Mouse (Mus musculus) embryonic facial prominence, embryonic 10.5 days (tissue): Measurements from ENCODE around the gene Bub1b. TPM values are rescaled to one million over a fixed set of nuclear protein-coding genes. Genes with fewer than 3 reads are reported as not detected.
"Not testable (repeated sequence)": the region's sequence is repeated elsewhere in the genome, so short reads cannot be mapped to it uniquely, and the experiment has no call there.

Experiments
- DNase-seq: peaks from one replicate; pipeline ENCODE4 v3.0.0-alpha.2; 2017; ENCODE audit warnings: low spot score
- H3K27ac ChIP-seq: fragments of 300-500 bp; sonication (generic); replicated peaks from 2 replicates; pipeline ENCODE4 v1.5.1; 2016; ENCODE audit warnings: mild to moderate bottlenecking
- H3K27me3 ChIP-seq: fragments of 300-500 bp; sonication (generic); replicated peaks from 2 replicates; pipeline ENCODE4 v1.6.1; 2016; ENCODE audit warnings: low read depth, mild to moderate bottlenecking; ENCODE audit not compliant: poor library complexity, severe bottlenecking
- H3K36me3 ChIP-seq: fragments of 300-500 bp; sonication (generic); replicated peaks from 2 replicates; pipeline ENCODE4 v1.6.1; 2016; ENCODE audit warnings: mild to moderate bottlenecking, moderate library complexity
- H3K4me1 ChIP-seq: fragments of 300-500 bp; sonication (generic); 2 replicates; pipeline ENCODE4 v1.6.1; 2016
- H3K4me3 ChIP-seq: fragments of 300-500 bp; sonication (generic); 2 replicates; pipeline ENCODE4 v1.5.1; 2016; ENCODE audit warnings: mild to moderate bottlenecking, moderate library complexity
- H3K9me3 ChIP-seq: fragments of 300-500 bp; sonication (generic); 2 replicates; pipeline ENCODE4 v1.6.1; 2016; ENCODE audit warnings: mild to moderate bottlenecking
- WGBS: fragments of 180-500 bp; shearing (Covaris S2); methylation state at CpG from one replicate; pipeline ENCODE4 v1.1.7; 2016; 5-methylcytosine and 5-hydroxymethylcytosine counted together
- polyA plus RNA-seq: library from polyadenylated mRNA; unstranded; fragments of >200 nt; fragmentation: Nextera tagmentation; extraction: Ambion mirVana; gene quantifications from 2 replicates; pipeline ENCODE4 v1.2.1, GENCODE M21; 2016

Bub1b gene
- 162 and 169 TPM in 2 replicates for polyA plus RNA-seq

- peaks cover 34% of the 10 kb centered on the region for H3K4me1 ChIP-seq
- H3K36me3 ChIP-seq, result peaks cover 32% of the 10 kb centered on the region
- H3K4me3 ChIP-seq, result peak within 1 kb of the TSS; percentile 80
- DNase-seq, result peak; percentile 93
- peak within 1 kb of the TSS; percentile 91 for H3K27ac ChIP-seq
- no peaks in the 10 kb centered on the region for H3K27me3 ChIP-seq
- 6% methylated on average over 41 of the region's 41 CpGs for WGBS
- H3K9me3 ChIP-seq, result no peaks in the 10 kb centered on the region
These were observed at the start of gene Bub1b for GRCm38 (mm10) chr2:118597673-118598568. Gene Bub1b (plus strand): TSS chr2:118598211.

GRCm38 (mm10) chr2:118548421-118549221, 49.4 kb upstream of the Bub1b start:
- Histone ChIP-seq H3K9me3 (no peaks in the 10 kb centered on the region), H3K4me3 (peak overlapping the region; percentile 93), H3K27me3 (peaks cover 16% of the 10 kb centered on the region; the same call in 1 of the 2 replicates), H3K27ac (peak overlapping the region; percentile 91), H3K36me3 (no peaks in the 10 kb centered on the region), H3K4me1 (peaks cover 67% of the 10 kb centered on the region)
- peak; percentile 54 for DNase-seq
- 0% methylated on average over 18 of the region's 18 CpGs for WGBS

GRCm38 (mm10) chr2:118549507-118550473, 48.2 kb upstream of the Bub1b start, which contains the start of gene Bmf:
Gene Bmf (minus strand): TSS chr2:118549687.
- peak within 1 kb of the TSS; percentile 93 for H3K4me3 ChIP-seq
- DNase-seq, result peak; percentile 98
- WGBS, result 1% methylated on average over 45 of the region's 45 CpGs

GRCm38 (mm10) chr2:118551606-118552005, 46.4 kb upstream of the Bub1b start:
- no peaks in the 10 kb centered on the region for H3K9me3 ChIP-seq
- H3K36me3 ChIP-seq, result no peaks in the 10 kb centered on the region
- no peak overlapping the region for H3K27ac ChIP-seq
- 56% methylated on average over 2 of the region's 2 CpGs for WGBS
- DNase-seq, result no peak
- H3K4me3 ChIP-seq, result no peak overlapping the region
- peaks cover 40% of the 10 kb centered on the region for H3K4me1 ChIP-seq
- peaks cover 12% of the 10 kb centered on the region; the same call in 1 of the 2 replicates for H3K27me3 ChIP-seq

More at GRCm38 (mm10) chr2:118549507-118550473, 48.2 kb upstream of the Bub1b start, which contains the start of gene Bmf:
- Histone ChIP-seq H3K36me3 (no peaks in the 10 kb centered on the region), H3K27me3 (peaks cover 16% of the 10 kb centered on the region; the same call in 1 of the 2 replicates), H3K27ac (peak within 1 kb of the TSS; percentile 91), H3K9me3 (no peaks in the 10 kb centered on the region), H3K4me1 (peaks cover 58% of the 10 kb centered on the region)

GRCm38 (mm10) chr2:118554356-118554990, 43.5 kb upstream of the Bub1b start:
- H3K4me1 ChIP-seq, result peaks cover 12% of the 10 kb centered on the region
- not testable (repeated sequence) for H3K9me3 ChIP-seq, H3K27me3 ChIP-seq
- H3K27ac ChIP-seq, result peak overlapping the region; percentile 77
- peak; percentile 50 for DNase-seq
- 63% methylated on average over 17 of the region's 17 CpGs for WGBS
- peak overlapping the region; percentile 56 for H3K4me3 ChIP-seq
- peaks cover 12% of the 10 kb centered on the region for H3K36me3 ChIP-seq

- Histone ChIP-seq H3K36me3 (peaks cover 24% of the 10 kb centered on the region), H3K9me3 (no peaks in the 10 kb centered on the region)
These were observed 39.6 kb upstream of the Bub1b start for GRCm38 (mm10) chr2:118558426-118558825.

GRCm38 (mm10) chr2:118562015-118562414, 36.0 kb upstream of the Bub1b start:
- H3K4me1 ChIP-seq, result no peaks in the 10 kb centered on the region
- peaks cover 39% of the 10 kb centered on the region for H3K36me3 ChIP-seq
- H3K27me3 ChIP-seq, result no peaks in the 10 kb centered on the region
- no peak overlapping the region for H3K4me3 ChIP-seq
- H3K27ac ChIP-seq, result no peak overlapping the region
- no peak for DNase-seq
- H3K9me3 ChIP-seq, result no peaks in the 10 kb centered on the region
- WGBS, result 79% methylated on average over 4 of the region's 4 CpGs

More at GRCm38 (mm10) chr2:118558426-118558825, 39.6 kb upstream of the Bub1b start:
- H3K4me3 ChIP-seq, result no peak overlapping the region
- no peaks in the 10 kb centered on the region for H3K27me3 ChIP-seq
- 0 out of 2 replicates have a peak, but pooled peaks cover 4% of the 10 kb centered on the region for H3K4me1 ChIP-seq
- WGBS, result 91% methylated on average over 3 of the region's 3 CpGs
- no peak for DNase-seq
- no peak overlapping the region for H3K27ac ChIP-seq

- H3K27ac ChIP-seq, result no peak overlapping the region
- DNase-seq, result no peak
- no peak overlapping the region for H3K4me3 ChIP-seq
- WGBS, result 87% methylated on average over 3 of the region's 3 CpGs
- H3K27me3 ChIP-seq, result no peaks in the 10 kb centered on the region
- no peaks in the 10 kb centered on the region for H3K9me3 ChIP-seq
- peaks cover 39% of the 10 kb centered on the region for H3K36me3 ChIP-seq
- H3K4me1 ChIP-seq, result no peaks in the 10 kb centered on the region
These were observed 35.6 kb upstream of the Bub1b start for GRCm38 (mm10) chr2:118562431-118562830.

- 90% methylated on average over 8 of the region's 8 CpGs for WGBS
- Histone ChIP-seq H3K36me3 (peaks cover 18% of the 10 kb centered on the region), H3K4me3 (no peak overlapping the region), H3K27ac (no peak overlapping the region), H3K4me1 (no peaks in the 10 kb centered on the region), H3K9me3 (no peaks in the 10 kb centered on the region), H3K27me3 (no peaks in the 10 kb centered on the region)
- no peak for DNase-seq
These were observed 30.8 kb upstream of the Bub1b start for GRCm38 (mm10) chr2:118567179-118567578.

- H3K4me1 ChIP-seq, result 0 out of 2 replicates have a peak, but pooled peaks cover 3% of the 10 kb centered on the region
- no peaks in the 10 kb centered on the region for H3K9me3 ChIP-seq
- no peak for DNase-seq
These were observed 27.1 kb upstream of the Bub1b start for GRCm38 (mm10) chr2:118570939-118571338.

GRCm38 (mm10) chr2:118572183-118572836, 25.7 kb upstream of the Bub1b start:
- Histone ChIP-seq H3K27me3 (no peaks in the 10 kb centered on the region), H3K4me1 (0 out of 2 replicates have a peak, but pooled peaks cover 3% of the 10 kb centered on the region), H3K9me3 (no peaks in the 10 kb centered on the region), H3K27ac (no peak overlapping the region; the same call in 1 of the 2 replicates), H3K4me3 (no peak overlapping the region), H3K36me3 (no peaks in the 10 kb centered on the region)
- DNase-seq, result no peak
- whole genome bisulfite sequencing, result 70% methylated on average over 8 of the region's 9 CpGs

More at GRCm38 (mm10) chr2:118570939-118571338, 27.1 kb upstream of the Bub1b start:
- 85% methylated on average over 2 of the region's 2 CpGs for WGBS
- Histone ChIP-seq H3K36me3 (no peaks in the 10 kb centered on the region), H3K27me3 (no peaks in the 10 kb centered on the region), H3K27ac (no peak overlapping the region), H3K4me3 (no peak overlapping the region)
